Mouse (Mus musculus) erythroid progenitor cell, adult 5-6 weeks (primary cell): ENCODE measurements around the gene Cblb. TPM values are rescaled to one million over a fixed set of nuclear protein-coding genes. Genes with fewer than 3 reads are reported as not detected.

Source experiments
- ATAC-seq: replicated peaks from 2 replicates; pipeline ENCODE4 v1.8.0; 2016; ENCODE audit warnings: moderate number of reproducible peaks, mild to moderate bottlenecking, moderate TSS enrichment, inconsistent platforms; ENCODE audit not compliant: poor library complexity, low FRiP score, severe bottlenecking
- total RNA-seq, 2 experiments: library from RNA; stranded (forward) in 1 of 2; stranded (reverse) in 1 of 2; fragments of 150-400 nt in 1 of 2; fragments of 186-747, 209-891 nt in 1 of 2; gene quantifications; 2 replicates each; pipeline versions ENCODE4 v1.2.3 to v1.2.4; 2015 to 2017; ENCODE audit warnings: low replicate concordance in 2 of 2

Cblb gene
- total RNA-seq, 2 experiments from 2014 or later: 5.4 to 14.3 TPM

DNA sequence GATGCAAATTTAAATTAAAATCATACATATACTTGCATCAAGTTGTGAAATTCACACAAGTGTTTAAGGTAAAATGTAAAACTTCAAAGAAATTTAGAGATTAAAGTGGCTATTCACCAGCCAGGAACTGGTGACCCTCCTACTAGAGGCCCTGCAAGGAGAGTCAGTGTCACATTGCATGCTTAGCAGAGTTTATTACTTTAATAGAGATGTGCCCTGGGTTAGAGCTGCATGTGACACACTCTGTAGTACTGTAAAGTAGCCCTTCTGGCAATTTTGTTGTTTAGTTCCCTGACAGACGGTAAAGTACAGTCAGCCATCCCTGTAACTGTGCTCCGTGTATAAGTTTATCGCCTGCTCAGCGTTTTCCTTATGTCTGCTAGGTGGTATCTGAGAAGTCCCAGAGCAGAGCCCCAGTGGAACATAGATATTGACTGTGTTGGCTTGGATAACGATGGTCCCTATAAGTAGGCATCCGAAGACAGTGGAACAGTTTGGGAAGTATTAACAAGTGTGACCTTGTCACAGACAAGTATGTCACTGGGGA lies 129.0 kb downstream of the Cblb start:
- ATAC-seq: no peak

DNA sequence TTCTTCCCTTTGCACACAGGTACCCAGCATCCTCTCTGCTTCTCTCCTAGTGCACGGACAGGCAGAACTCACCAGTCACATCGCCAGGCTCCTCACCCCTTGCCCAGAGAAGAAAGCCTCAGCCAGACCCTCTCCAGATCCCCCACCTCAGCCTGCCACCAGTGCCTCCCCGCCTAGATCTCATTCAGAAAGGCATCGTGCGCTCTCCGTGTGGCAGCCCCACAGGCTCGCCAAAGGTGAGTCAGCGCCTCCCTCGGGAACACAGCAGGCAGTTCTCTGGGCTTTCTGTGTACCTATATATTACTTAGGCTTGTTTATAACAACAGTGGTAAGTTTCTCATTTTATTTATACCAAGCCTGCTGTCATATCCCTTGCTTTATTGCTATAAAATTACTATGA lies 133.2 kb downstream of the Cblb start:
- no peak for ATAC-seq

GRCm38 (mm10) chr16:52173253-52173652 lies 142.2 kb downstream of the Cblb start:
- no peak for ATAC-seq

DNA sequence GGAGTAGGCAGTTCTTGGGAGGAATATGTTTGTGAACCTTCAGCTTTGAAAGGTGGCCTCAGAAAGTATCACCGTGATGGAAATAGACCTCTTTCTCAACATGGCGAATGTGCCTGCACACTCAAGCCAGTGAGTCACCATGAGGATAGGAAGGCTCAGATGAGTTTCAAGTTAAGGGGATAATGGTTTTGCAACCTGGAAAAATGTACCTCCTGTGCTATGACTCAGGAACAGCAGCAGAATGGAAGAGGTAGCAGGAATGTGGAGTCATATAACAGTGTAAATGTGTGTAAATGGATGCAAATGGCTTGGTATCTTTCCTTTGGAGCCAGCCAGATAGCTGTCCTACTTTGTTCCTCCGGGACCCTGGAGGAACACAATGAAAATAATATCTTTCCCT lies 148.8 kb downstream of the Cblb start:
- ATAC-seq: no peak

- no peak for ATAC-seq
Measured at GRCm38 (mm10) chr16:52182057-52182456, 151.0 kb downstream of the Cblb start.

- no peak for ATAC-seq
Measured at GRCm38 (mm10) chr16:52184350-52184749, 153.3 kb downstream of the Cblb start.

GRCm38 (mm10) chr16:52186731-52187130 lies 155.7 kb downstream of the Cblb start:
- ATAC-seq: no peak

DNA sequence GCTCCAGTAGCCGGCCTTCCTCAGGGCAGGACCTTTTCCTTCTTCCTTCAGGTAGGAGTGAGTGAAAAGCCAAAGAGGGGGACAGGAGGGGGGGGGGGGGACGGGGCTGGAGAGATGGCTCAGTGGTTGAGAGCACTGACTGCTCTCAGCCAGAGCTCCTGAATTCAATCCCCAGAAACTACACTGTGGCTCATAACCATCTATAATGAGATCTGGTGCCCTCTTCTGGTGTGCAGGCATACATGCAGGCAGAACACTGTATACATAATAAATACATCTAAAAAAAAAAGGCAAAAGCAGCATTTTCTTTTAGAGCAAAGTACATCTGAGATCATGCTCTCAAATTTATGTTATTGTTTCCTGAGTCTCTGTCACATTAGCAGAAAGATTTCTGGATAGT lies 158.1 kb downstream of the Cblb start:
- ATAC-seq: no peak

DNA sequence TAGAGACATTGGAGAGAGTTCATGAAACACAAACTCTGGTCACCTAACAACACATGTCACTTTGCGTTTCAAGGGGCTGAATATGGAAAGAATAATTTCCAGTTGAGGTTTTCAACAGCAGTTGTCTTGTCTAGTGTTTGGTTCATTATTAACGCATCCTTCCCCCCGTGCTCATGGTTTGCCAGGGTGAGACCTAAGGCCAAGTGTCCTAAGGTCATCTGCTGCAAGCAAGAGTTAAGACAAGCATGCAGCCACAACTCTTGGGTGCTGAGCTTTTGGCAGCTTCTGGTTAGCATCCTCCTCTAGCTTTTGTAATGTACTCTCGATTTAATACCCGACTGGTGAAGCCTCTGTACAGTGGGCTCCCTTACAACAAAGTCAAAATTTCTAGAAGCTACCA lies 159.7 kb downstream of the Cblb start:
- ATAC-seq: no peak

GRCm38 (mm10) chr16:52194040-52194439 lies 163.0 kb downstream of the Cblb start:
- no peak for ATAC-seq

- no peak for ATAC-seq
Measured at GRCm38 (mm10) chr16:52194866-52195265, 163.8 kb downstream of the Cblb start.

DNA sequence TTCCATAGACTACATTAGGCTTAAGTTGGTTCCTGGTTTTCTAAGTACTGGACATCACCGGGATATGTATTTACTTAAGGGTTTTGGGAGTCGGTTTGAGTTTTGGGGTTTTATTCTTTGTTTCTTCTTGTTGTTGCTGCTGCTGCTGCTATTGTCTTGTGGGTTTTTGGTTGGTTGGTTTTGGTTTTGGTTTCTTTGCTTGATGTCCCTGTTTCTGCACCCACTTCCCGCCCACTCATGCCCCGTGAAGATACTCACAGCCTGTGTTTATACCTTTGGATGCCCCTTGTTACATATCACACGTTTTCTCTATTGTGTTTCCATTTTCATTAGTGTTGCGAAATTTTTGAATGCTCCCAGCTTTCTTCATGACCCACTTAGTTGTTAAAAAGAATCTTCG lies 169.1 kb downstream of the Cblb start:
- no peak for ATAC-seq

- ATAC-seq: no peak
Measured at GRCm38 (mm10) chr16:52210844-52211606, 180.0 kb downstream of the Cblb start.

GRCm38 (mm10) chr16:52219069-52219468 lies 188.0 kb downstream of the Cblb start:
- ATAC-seq: no peak

DNA sequence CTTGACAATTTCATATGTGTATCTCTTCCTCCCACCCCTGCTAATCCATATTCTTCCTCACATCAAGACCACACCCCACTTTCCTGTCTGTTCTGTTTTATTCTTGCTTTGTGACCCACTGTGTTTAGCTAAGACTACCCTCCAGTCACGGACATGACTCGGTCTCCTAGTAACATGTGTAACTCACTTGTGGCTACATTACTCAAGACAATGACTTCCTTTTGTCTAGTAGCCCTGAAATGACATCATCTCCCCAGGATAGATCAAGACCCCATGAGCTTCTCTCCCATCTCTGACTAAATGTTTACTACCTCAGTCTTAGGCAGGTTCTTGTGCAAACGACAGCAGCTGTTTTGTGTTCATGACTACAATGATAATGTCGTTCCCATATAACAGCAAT lies 191.9 kb downstream of the Cblb start:
- no peak for ATAC-seq

DNA sequence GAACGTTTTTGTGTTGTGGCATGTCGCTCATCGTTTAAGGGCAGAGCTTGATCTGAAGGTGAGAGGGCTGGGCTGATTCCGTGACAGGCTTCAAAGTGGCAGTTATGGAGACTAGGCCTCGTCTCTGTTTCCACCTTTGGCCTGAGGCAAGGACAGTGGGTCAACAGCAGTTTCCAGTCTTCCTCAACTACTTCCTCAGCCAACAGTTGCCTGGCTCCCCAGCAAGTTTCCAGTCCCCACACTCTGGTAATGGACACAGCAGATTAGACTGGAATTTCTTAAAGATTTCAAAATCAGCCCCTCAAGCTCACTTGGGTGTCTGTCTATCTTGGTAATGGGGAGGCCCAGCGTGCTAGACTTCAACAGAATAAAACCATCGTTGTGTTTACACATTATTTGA lies 198.4 kb downstream of the Cblb start:
- ATAC-seq: no peak

DNA sequence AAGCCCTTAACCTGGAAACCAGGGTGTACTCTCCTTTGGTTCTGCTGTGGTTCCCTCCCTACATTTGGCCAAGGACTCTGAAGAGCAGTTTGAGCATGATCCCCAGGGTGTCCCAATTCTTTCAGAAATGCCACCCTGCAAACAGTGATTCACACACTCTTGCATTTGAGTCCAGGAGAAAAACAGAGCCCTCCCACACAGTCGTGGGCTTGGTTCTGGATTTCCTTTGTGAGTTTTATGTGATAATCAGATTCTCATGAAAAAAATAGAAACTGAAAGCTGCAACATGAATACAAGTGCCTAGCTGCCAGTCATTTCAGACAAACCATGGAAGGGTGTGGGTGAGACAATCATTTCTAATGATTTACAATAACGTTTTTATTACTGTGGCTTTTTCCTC lies 198.9 kb downstream of the Cblb start:
- ATAC-seq: no peak

- no peak for ATAC-seq
Measured at GRCm38 (mm10) chr16:52242144-52242543, 211.1 kb downstream of the Cblb start.

DNA sequence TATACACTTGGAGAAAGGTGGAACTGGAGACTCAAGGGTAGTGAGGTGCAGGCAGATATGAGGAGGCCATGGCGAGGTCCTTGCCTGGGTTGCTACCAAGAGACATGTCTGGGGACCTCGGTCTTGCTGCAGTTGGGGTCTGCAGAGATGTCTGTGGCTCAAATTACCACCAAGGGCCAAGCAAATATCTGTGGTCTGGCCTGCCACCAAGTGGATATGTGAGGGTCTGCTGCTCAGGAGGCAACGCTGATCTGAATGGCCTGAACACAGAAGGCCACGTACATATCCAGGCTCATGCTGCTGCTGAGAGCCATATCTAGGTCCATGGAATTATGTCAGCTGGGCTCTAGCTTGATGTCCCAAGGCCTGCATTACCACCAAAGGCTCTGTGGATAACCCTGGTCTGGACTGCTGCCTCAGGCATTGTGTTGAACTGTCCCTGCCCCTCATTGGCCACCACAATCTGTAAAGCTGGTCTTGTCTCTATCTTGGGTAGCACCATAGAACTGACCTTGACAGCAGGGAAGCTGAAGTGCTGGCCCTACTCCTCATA lies 212.5 kb downstream of the Cblb start:
- ATAC-seq: no peak

- ATAC-seq: no peak
Measured at GRCm38 (mm10) chr16:52250196-52250595, 219.2 kb downstream of the Cblb start.

- ATAC-seq: no peak
Measured at GRCm38 (mm10) chr16:52250935-52251334, 219.9 kb downstream of the Cblb start.
